Mouse (Mus musculus) liver, embryonic 12.5 days (tissue): ENCODE measurements at regions not wholly inside any gene's neighbourhood (a gene's known extent, or its start where the extent isn't known, plus 50 kb on each side); places are given as distances from the start of the nearest gene placed in this dataset.
"Not testable (repeated sequence)": the region's sequence is repeated elsewhere in the genome, so short reads cannot be mapped to it uniquely, and the experiment has no call there.

ENCODE experiments used
- ATAC-seq: fragments of 200-750 bp; cut with Nextera tagmentation; 2 replicates; pipeline ENCODE4 v1.8.0; 2017; ENCODE audit warnings: moderate number of reproducible peaks, mild to moderate bottlenecking, moderate library complexity
- H3K27ac ChIP-seq: fragments of 300-500 bp; sonication (generic); 2 replicates; pipeline ENCODE4 v1.5.1; 2016; ENCODE audit warnings: mild to moderate bottlenecking
- H3K27me3 ChIP-seq: fragments of 300-500 bp; sonication (generic); replicated peaks from 2 replicates; pipeline ENCODE4 v1.6.1; 2016; ENCODE audit warnings: mild to moderate bottlenecking, moderate library complexity
- H3K36me3 ChIP-seq: fragments of 300-500 bp; sonication (generic); 2 replicates; pipeline ENCODE4 v1.6.1; 2016; ENCODE audit warnings: mild to moderate bottlenecking, moderate library complexity
- H3K4me1 ChIP-seq: fragments of 300-500 bp; sonication (generic); 2 replicates; pipeline ENCODE4 v1.6.1; 2016
- H3K4me2 ChIP-seq: fragments of 300-500 bp; sonication (generic); 2 replicates; pipeline ENCODE4 v1.6.1; 2016; ENCODE audit warnings: mild to moderate bottlenecking, moderate library complexity
- H3K4me3 ChIP-seq: fragments of 300-500 bp; sonication (generic); 2 replicates; pipeline ENCODE4 v1.5.1; 2016; ENCODE audit warnings: mild to moderate bottlenecking, moderate library complexity
- H3K9ac ChIP-seq: fragments of 300-500 bp; sonication (generic); 2 replicates; pipeline ENCODE4 v1.6.1; 2016; ENCODE audit warnings: mild to moderate bottlenecking, moderate library complexity
- H3K9me3 ChIP-seq: fragments of 300-500 bp; sonication (generic); replicated peaks from 2 replicates; pipeline ENCODE4 v1.6.1; 2016; ENCODE audit warnings: mild to moderate bottlenecking, moderate library complexity
- WGBS: fragments of 180-500 bp; shearing (Covaris S2); methylation state at CpG from one replicate; pipeline ENCODE4 v1.1.7; 2016; ENCODE audit not compliant: insufficient replicate concordance; 5-methylcytosine and 5-hydroxymethylcytosine counted together

DNA sequence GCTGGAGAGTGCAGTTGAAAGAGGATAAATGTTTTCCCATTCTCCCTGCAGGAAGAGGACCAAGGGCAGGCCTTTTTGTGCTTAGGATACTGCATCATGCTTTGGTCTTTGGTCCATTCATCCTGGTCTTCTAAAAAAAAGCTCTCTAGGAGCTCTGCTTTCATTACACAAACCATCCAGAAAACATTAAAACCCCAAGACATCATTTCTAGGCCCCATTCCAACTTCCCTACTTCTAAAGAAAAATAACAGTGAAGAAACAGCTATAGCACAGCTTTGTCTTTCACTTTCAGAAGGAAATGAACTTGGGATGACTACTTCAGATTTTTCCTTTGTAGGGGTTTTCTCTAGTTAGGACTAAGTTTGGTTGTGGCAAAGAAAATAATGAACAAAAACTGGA lies 185.1 kb upstream of the Tmc3 start:
- no peak overlapping the region for H3K4me2 ChIP-seq
- no peaks in the 10 kb centered on the region for H3K4me1 ChIP-seq
- no peak overlapping the region for H3K9ac ChIP-seq
- H3K27me3 ChIP-seq = no peaks in the 10 kb centered on the region
- H3K36me3 ChIP-seq = no peaks in the 10 kb centered on the region
- no peak overlapping the region for H3K27ac ChIP-seq
- H3K9me3 ChIP-seq = no peaks in the 10 kb centered on the region
- ATAC-seq = no peak
- no peak overlapping the region for H3K4me3 ChIP-seq

DNA sequence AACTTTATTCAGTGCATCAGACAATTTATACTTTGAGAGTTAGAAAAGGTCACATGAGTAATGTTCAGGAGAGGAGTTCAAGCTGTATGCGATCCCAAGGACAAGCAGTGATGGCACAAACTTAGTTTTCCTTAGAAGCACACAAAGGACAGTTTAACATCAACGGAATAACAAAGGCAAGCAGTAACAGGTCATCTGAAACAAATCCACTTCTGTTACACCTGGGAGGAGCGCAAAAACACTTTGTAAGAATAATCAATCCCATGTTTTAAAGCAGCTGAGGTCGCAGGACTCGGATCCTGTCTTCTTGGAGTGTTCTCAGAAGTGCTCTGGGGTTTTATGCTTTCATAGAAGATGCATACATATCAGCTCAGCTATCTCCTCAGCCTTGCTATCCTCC lies 183.7 kb upstream of the Tmc3 start:
- Histone ChIP-seq H3K27me3 (no peaks in the 10 kb centered on the region), H3K4me2 (no peak overlapping the region), H3K36me3 (no peaks in the 10 kb centered on the region), H3K27ac (no peak overlapping the region), H3K9me3 (no peaks in the 10 kb centered on the region), H3K9ac (no peak overlapping the region), H3K4me3 (no peak overlapping the region), H3K4me1 (no peaks in the 10 kb centered on the region)
- ATAC-seq = no peak
- WGBS = 69% methylated on average over 5 of the region's 5 CpGs

DNA sequence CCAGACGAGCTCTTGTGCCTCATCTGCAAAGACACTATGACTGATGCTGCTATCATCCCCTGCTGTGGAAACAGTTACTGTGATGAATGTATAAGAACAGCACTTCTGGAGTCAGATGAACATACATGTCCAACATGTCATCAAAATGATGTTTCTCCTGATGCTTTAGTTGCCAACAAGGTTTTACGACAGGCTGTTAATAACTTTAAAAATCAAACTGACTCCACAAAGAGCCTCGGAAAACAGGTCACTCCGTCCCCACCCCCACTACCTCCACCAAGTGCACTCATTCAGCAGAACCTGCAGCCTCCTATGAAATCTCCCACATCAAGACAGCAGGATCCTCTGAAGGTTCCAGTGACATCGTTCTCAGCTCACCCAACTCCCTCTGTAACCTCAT lies 172.0 kb upstream of the Tmc3 start:
- WGBS = 65% methylated on average over 5 of the region's 5 CpGs
- H3K36me3 ChIP-seq, H3K9ac ChIP-seq, H3K4me1 ChIP-seq, H3K4me3 ChIP-seq, H3K9me3 ChIP-seq, H3K4me2 ChIP-seq, ATAC-seq, H3K27me3 ChIP-seq, H3K27ac ChIP-seq: not testable (repeated sequence)

DNA sequence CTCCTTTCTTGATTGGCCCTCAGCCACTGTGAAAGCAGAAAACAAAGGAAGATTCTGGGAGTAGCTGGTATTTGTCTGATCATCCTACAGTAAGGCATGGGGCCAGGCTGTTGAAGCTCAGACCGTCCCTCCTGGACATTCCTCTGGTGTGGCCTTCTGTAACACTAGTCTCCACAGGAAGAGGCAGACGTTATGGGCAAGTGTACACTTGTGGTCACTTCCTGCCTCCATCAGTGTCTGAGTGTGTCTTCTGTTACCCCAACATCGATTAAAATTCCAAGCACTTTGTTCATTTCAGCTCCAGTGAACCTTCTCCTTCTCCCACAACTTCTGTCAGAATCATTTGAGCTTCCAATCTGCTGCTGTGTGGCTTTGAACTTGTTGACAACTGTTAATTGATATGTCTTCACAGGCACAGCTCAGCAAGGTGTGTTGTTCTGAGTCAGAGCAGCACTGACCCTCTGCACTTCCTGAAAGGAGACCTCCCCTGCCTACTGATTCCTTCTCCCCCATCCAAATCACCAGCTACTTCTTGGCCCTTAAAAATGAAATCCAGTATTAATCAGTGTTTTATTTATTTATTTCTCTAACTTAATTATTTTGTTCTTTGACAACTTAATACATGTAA lies 154.7 kb upstream of the Tmc3 start:
- ATAC-seq = no peak
- Histone ChIP-seq H3K27me3 (no peaks in the 10 kb centered on the region), H3K27ac (no peak overlapping the region), H3K4me3 (no peak overlapping the region), H3K9ac (no peak overlapping the region), H3K9me3 (no peaks in the 10 kb centered on the region), H3K4me1 (no peaks in the 10 kb centered on the region), H3K36me3 (no peaks in the 10 kb centered on the region), H3K4me2 (no peak overlapping the region)
- WGBS = 33% methylated on average over 3 of the region's 3 CpGs

GRCm38 (mm10) chr7:83431094-83431493 lies 153.6 kb upstream of the Tmc3 start:
- ATAC-seq = no peak
- no peaks in the 10 kb centered on the region for H3K27me3 ChIP-seq
- no peaks in the 10 kb centered on the region for H3K4me1 ChIP-seq
- H3K36me3 ChIP-seq = no peaks in the 10 kb centered on the region
- WGBS = 35% methylated on average over 2 of the region's 2 CpGs
- no peak overlapping the region for H3K9ac ChIP-seq
- H3K4me3 ChIP-seq = no peak overlapping the region
- H3K4me2 ChIP-seq = no peak overlapping the region
- H3K27ac ChIP-seq = no peak overlapping the region
- H3K9me3 ChIP-seq = no peaks in the 10 kb centered on the region

DNA sequence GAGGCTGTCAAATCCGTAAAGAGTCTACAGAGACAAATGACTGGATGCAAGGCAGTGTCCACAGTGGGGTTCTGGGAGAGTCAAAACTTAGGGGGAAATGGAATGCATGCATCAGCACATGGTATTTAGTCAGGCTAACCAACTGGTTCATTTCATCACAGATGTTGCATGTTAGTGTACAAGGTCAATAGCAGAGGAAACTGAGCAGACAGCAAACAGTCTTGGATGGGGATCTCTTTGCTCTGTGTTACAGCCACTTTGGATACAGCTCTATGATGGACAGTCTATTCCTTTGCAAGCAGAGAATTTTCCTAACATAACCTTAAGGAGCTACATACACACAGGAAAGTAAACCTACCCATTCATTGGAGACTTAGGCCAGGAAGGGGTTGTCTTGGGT lies 151.9 kb upstream of the Tmc3 start:
- 97% methylated on average over 1 of the region's 1 CpGs for WGBS
- Histone ChIP-seq H3K36me3 (no peaks in the 10 kb centered on the region), H3K27me3 (no peaks in the 10 kb centered on the region), H3K9me3 (no peaks in the 10 kb centered on the region), H3K4me3 (no peak overlapping the region), H3K27ac (no peak overlapping the region), H3K4me2 (no peak overlapping the region), H3K4me1 (no peaks in the 10 kb centered on the region), H3K9ac (no peak overlapping the region)
- ATAC-seq = no peak

- 64% methylated on average over 5 of the region's 5 CpGs for WGBS
Measured at GRCm38 (mm10) chr7:83433959-83434715, 150.6 kb upstream of the Tmc3 start.

GRCm38 (mm10) chr7:83438538-83439393 lies 146.0 kb upstream of the Tmc3 start:
- H3K9ac ChIP-seq = no peak overlapping the region
- H3K27me3 ChIP-seq = no peaks in the 10 kb centered on the region
- no peak overlapping the region for H3K27ac ChIP-seq
- H3K4me2 ChIP-seq = no peak overlapping the region
- H3K4me1 ChIP-seq = no peaks in the 10 kb centered on the region
- WGBS = 51% methylated on average over 7 of the region's 7 CpGs
- no peaks in the 10 kb centered on the region for H3K36me3 ChIP-seq
- H3K4me3 ChIP-seq = no peak overlapping the region
- no peak for ATAC-seq
- H3K9me3 ChIP-seq = no peaks in the 10 kb centered on the region

More at GRCm38 (mm10) chr7:83433959-83434715, 150.6 kb upstream of the Tmc3 start:
- Histone ChIP-seq H3K27ac (no peak overlapping the region), H3K36me3 (no peaks in the 10 kb centered on the region), H3K4me3 (no peak overlapping the region), H3K9ac (no peak overlapping the region), H3K4me1 (no peaks in the 10 kb centered on the region), H3K4me2 (no peak overlapping the region), H3K9me3 (no peaks in the 10 kb centered on the region), H3K27me3 (no peaks in the 10 kb centered on the region)
- ATAC-seq = no peak

DNA sequence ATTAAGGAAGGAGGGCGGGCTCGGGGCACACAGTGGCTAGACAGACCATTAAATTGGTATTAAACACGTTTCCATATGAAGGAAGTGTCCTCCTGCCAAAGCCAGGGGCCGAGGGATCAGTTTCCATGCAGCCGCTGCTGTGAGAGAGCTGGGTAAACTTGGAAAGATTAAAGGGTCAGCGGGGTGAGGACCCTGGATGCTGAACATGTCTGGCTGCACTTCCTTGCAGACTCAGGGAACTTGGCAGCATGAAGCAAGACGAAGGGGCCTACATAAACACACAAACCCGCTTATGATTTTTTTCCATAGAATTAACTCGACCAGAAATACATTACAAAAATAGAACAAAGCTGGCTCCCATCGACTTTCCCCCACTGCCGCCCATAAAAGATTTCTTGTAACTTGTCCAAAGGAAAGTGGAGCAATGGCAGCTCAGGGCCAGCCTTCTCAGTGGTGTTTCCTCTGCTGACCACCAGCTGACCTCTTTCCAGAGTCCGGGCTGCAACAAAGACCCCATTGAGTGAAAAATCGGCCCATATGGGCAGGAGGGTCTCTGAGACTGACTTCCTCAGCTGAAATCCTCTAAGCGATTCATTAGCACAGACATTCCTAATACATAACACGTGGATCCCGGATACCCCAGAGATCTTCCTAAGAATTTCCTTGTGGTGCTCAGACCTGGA lies 141.0 kb upstream of the Tmc3 start:
- Histone ChIP-seq H3K27ac (no peak overlapping the region; the same call in 1 of the 2 replicates), H3K4me2 (no peak overlapping the region)

GRCm38 (mm10) chr7:83444279-83444615 lies 140.5 kb upstream of the Tmc3 start:
- Histone ChIP-seq H3K9ac (no peak overlapping the region), H3K9me3 (no peaks in the 10 kb centered on the region), H3K36me3 (no peaks in the 10 kb centered on the region), H3K4me3 (no peak overlapping the region), H3K4me1 (no peaks in the 10 kb centered on the region), H3K4me2 (no peak overlapping the region), H3K27ac (no peak overlapping the region; the same call in 1 of the 2 replicates), H3K27me3 (no peaks in the 10 kb centered on the region)
- WGBS = 66% methylated on average over 1 of the region's 1 CpGs
- no peak for ATAC-seq

More for the DNA sequence above, 141.0 kb upstream of the Tmc3 start:
- Histone ChIP-seq H3K27me3 (no peaks in the 10 kb centered on the region), H3K4me1 (no peaks in the 10 kb centered on the region), H3K4me3 (no peak overlapping the region), H3K9me3 (no peaks in the 10 kb centered on the region), H3K9ac (no peak overlapping the region), H3K36me3 (no peaks in the 10 kb centered on the region)
- 55% methylated on average over 16 of the region's 16 CpGs for WGBS
- ATAC-seq = no peak

GRCm38 (mm10) chr7:83445181-83445926 lies 139.4 kb upstream of the Tmc3 start:
- Histone ChIP-seq H3K9ac (no peak overlapping the region), H3K27me3 (no peaks in the 10 kb centered on the region), H3K4me3 (no peak overlapping the region), H3K36me3 (no peaks in the 10 kb centered on the region), H3K27ac (no peak overlapping the region), H3K4me1 (no peaks in the 10 kb centered on the region), H3K9me3 (no peaks in the 10 kb centered on the region), H3K4me2 (no peak overlapping the region)
- 51% methylated on average over 5 of the region's 5 CpGs for WGBS
- no peak for ATAC-seq
